Mouse (Mus musculus) myocyte (in vitro differentiated cells): ENCODE results near the gene Got2. TPM values are rescaled to one million over a fixed set of nuclear protein-coding genes. Genes with fewer than 3 reads are reported as not detected.
"Not testable (repeated sequence)": the region's sequence is repeated elsewhere in the genome, so short reads cannot be mapped to it uniquely, and the experiment has no call there.

Experiments used
- H3K27me3 ChIP-seq: one replicate; pipeline ENCODE4 v1.6.1; 2011; ENCODE audit not compliant: control insufficient read depth, insufficient read depth, insufficient read length
- H3K36me3 ChIP-seq: one replicate; pipeline ENCODE4 v1.6.1; 2011; ENCODE audit not compliant: control insufficient read depth, insufficient read depth
- H3K4me2 ChIP-seq: one replicate; pipeline ENCODE4 v1.6.1; 2011; ENCODE audit warnings: low read depth, control low read depth
- H3K4me3 ChIP-seq: one replicate; pipeline ENCODE4 v1.5.1; 2011; ENCODE audit warnings: mild to moderate bottlenecking, control low read depth, moderate library complexity
- H3K79me2 ChIP-seq: one replicate; pipeline ENCODE4 v1.6.1; 2011; ENCODE audit not compliant: control insufficient read depth, insufficient read depth
- H3ac ChIP-seq: one replicate; pipeline ENCODE4 v1.6.1; 2011; ENCODE audit not compliant: control insufficient read depth, insufficient read length
- CEBPB ChIP-seq: IDR thresholded peaks from 2 replicates; pipeline ENCODE4 v1.6.1; 2011; ENCODE audit warnings: mild to moderate bottlenecking, moderate library complexity; ENCODE audit not compliant: poor library complexity, insufficient read depth, severe bottlenecking
- E2F4 ChIP-seq: IDR thresholded peaks from one replicate; pipeline ENCODE4 v1.6.1; 2011; ENCODE audit warnings: mild to moderate bottlenecking, control low read depth, moderate library complexity; ENCODE audit not compliant: insufficient read depth
- MAX ChIP-seq: IDR thresholded peaks from one replicate; pipeline ENCODE4 v1.6.1; 2011; ENCODE audit warnings: low read depth, mild to moderate bottlenecking, control low read depth
- MYOD1 ChIP-seq, 3 experiments: IDR thresholded peaks; one replicate each; pipeline ENCODE4 v1.6.1; 2011; ENCODE audit warnings: control low read depth in 2 of 3, low read depth in 2 of 3, mild to moderate bottlenecking in 2 of 3, moderate library complexity in 1 of 3; ENCODE audit not compliant: insufficient read length in 2 of 3, control insufficient read depth in 1 of 3
- MYOG ChIP-seq, 3 experiments: IDR thresholded peaks; one replicate each; pipeline ENCODE4 v1.6.1; 2011; ENCODE audit warnings: control low read depth in 2 of 3, low read depth in 2 of 3, mild to moderate bottlenecking in 2 of 3; ENCODE audit not compliant: insufficient read length in 2 of 3, control insufficient read depth in 1 of 3, insufficient read depth in 1 of 3
- POLR2A ChIP-seq: IDR thresholded peaks from one replicate; pipeline ENCODE4 v1.6.1; 2011; ENCODE audit warnings: low read depth, mild to moderate bottlenecking, control low read depth, moderate library complexity; ENCODE audit not compliant: insufficient read length
- POLR2AphosphoS2 ChIP-seq: IDR thresholded peaks from one replicate; pipeline ENCODE4 v1.6.1; 2011; ENCODE audit warnings: low read depth, control low read depth; ENCODE audit not compliant: insufficient read length
- REST ChIP-seq: IDR thresholded peaks from one replicate; pipeline ENCODE4 v1.6.1; 2011; ENCODE audit warnings: mild to moderate bottlenecking, control low read depth, moderate library complexity; ENCODE audit not compliant: insufficient read depth, insufficient read length
- SRF ChIP-seq: IDR thresholded peaks from one replicate; pipeline ENCODE4 v1.6.1; 2011; ENCODE audit warnings: low read depth; ENCODE audit not compliant: control insufficient read depth, insufficient read length
- TCF12 ChIP-seq: IDR thresholded peaks from one replicate; pipeline ENCODE4 v1.6.1; 2011; ENCODE audit warnings: mild to moderate bottlenecking, control low read depth; ENCODE audit not compliant: poor library complexity, insufficient read depth, severe bottlenecking
- TCF3 ChIP-seq: IDR thresholded peaks from one replicate; pipeline ENCODE4 v1.6.1; 2011; ENCODE audit warnings: low read depth, control low read depth; ENCODE audit not compliant: insufficient read length
- USF1 ChIP-seq: IDR thresholded peaks from one replicate; pipeline ENCODE4 v1.6.1; 2011; ENCODE audit warnings: low read depth, mild to moderate bottlenecking, control low read depth, moderate library complexity
- polyA plus RNA-seq: library from polyadenylated mRNA; unstranded; fragments of >200 nt; fragmentation: generic; extraction: Trizol; gene quantifications from one replicate; pipeline ENCODE4 v1.2.1, GENCODE M21; 2012; ENCODE audit warnings: missing spikeins

Gene Got2
- polyA plus RNA-seq, 1 experiment, result 241 TPM

GRCm38 (mm10) chr8:95871690-95872089 is 16.7 kb downstream of the Got2 start:
- Histone ChIP-seq H3K79me2 (no peaks in the 10 kb centered on the region), H3K4me2 (no peak overlapping the region), H3ac (no peak overlapping the region), H3K36me3 (peaks cover 38% of the 10 kb centered on the region), H3K4me3 (no peak overlapping the region), H3K27me3 (no peaks in the 10 kb centered on the region)
- TF ChIP-seq POLR2A, result no peak
- no peak for TF ChIP-seq REST
- no peak for TF ChIP-seq CEBPB
- no peak for TF ChIP-seq MAX
- no peak for TF ChIP-seq SRF
- TF ChIP-seq MYOD1 (IDR thresholded peaks at IDR 0.05; ENCODE audit: control insufficient read depth in 1 of 3, insufficient read length in 2 of 3, low read depth in 2 of 3), result no peak
- TF ChIP-seq USF1, result no peak
- TF ChIP-seq TCF3, result no peak
- TF ChIP-seq MYOG (IDR thresholded peaks at IDR 0.05; ENCODE audit: control insufficient read depth in 1 of 3, insufficient read depth in 1 of 3, insufficient read length in 2 of 3, low read depth in 2 of 3), result no peak
- no peak for TF ChIP-seq POLR2AphosphoS2
- no peak for TF ChIP-seq TCF12
- TF ChIP-seq E2F4, result no peak

GRCm38 (mm10) chr8:95864851-95865250 is 23.5 kb downstream of the Got2 start:
- H3K36me3 ChIP-seq, result peaks cover 21% of the 10 kb centered on the region
- H3K4me2 ChIP-seq, H3K79me2 ChIP-seq, H3K27me3 ChIP-seq, H3K4me3 ChIP-seq, H3ac ChIP-seq: not testable (repeated sequence)

GRCm38 (mm10) chr8:95863761-95864440 is 24.4 kb downstream of the Got2 start:
- H3K4me3 ChIP-seq, H3K27me3 ChIP-seq, H3K4me2 ChIP-seq, H3K79me2 ChIP-seq, H3ac ChIP-seq: not testable (repeated sequence)
- H3K36me3 ChIP-seq, result peaks cover 21% of the 10 kb centered on the region

GRCm38 (mm10) chr8:95854174-95854573 is 34.2 kb downstream of the Got2 start:
- no peaks in the 10 kb centered on the region for H3K36me3 ChIP-seq
- no peak overlapping the region for H3K4me3 ChIP-seq
- H3ac ChIP-seq, result no peak overlapping the region
- H3K4me2 ChIP-seq, result no peak overlapping the region
- H3K79me2 ChIP-seq, result peaks cover 21% of the 10 kb centered on the region
- TF ChIP-seq MYOG (IDR thresholded peaks at IDR 0.05; ENCODE audit: control insufficient read depth in 1 of 3, insufficient read depth in 1 of 3, insufficient read length in 2 of 3, low read depth in 2 of 3), result no peak
- TF ChIP-seq MAX, result no peak
- no peak for TF ChIP-seq MYOD1 (IDR thresholded peaks at IDR 0.05; ENCODE audit: control insufficient read depth in 1 of 3, insufficient read length in 2 of 3, low read depth in 2 of 3)
- no peak for TF ChIP-seq TCF12
- TF ChIP-seq USF1, result no peak
- TF ChIP-seq SRF, result no peak
- H3K27me3 ChIP-seq, result no peaks in the 10 kb centered on the region

- peaks cover 21% of the 10 kb centered on the region for H3K79me2 ChIP-seq
- peak within 1 kb of the TSS; percentile 9 for H3ac ChIP-seq
- TF ChIP-seq USF1 (peak; percentile 100), POLR2AphosphoS2 (peak; percentile 56), POLR2A (peak; percentile 36), MYOD1 (IDR thresholded peaks at IDR 0.05; ENCODE audit: control insufficient read depth in 1 of 3, insufficient read length in 2 of 3, low read depth in 2 of 3) (no peak), MAX (peak; percentile 71), E2F4 (no peak), TCF3 (no peak)
- peak within 1 kb of the TSS; percentile 95 for H3K4me2 ChIP-seq
- H3K27me3 ChIP-seq, result no peaks in the 10 kb centered on the region
- H3K4me3 ChIP-seq, result peak within 1 kb of the TSS; percentile 83
- peaks cover under 1% of the 10 kb centered on the region for H3K36me3 ChIP-seq
Measured at GRCm38 (mm10) chr8:95853102-95853843, 35.1 kb downstream of the Got2 start, which contains the start of gene Slc38a7. Gene Slc38a7, minus strand, starts transcription at chr8:95853539.
